Comparison of ENCODE assay signal across 18 mouse cellular contexts in the genomic region with DNA sequence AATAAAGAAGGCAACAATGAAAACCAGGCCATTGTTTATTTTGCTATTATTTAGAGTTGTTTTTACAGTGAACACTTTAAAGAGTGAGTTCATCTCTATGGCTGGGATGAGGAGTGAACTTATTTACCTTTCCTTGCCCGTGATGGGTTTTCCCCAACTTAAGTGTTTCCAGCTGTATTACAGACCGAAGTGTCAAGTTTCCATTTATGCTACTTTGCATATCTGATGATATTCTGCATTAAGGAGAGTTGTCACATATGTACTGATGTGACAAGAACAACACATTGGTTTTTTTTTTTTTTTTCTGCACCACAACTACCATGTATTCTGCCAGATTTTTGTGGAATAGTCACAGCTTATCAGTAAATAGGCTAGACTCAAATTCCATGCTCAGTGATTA.
"Had no signal": no experiment of that assay in that cellular context is flagged by ENCODE, and none has a peak within 500 bp of the region (broad histone marks: within the 10 kb centered on the region; RNA-seq: fewer than 3 reads in every experiment).

No protein-coding gene starts in this region.

- H3K4me3 ChIP-seq: limb, embryonic 12.5 days; limb, embryonic 15.5 days; midbrain, embryonic 15.5 days; neural tube, embryonic 12.5 days; stomach, embryonic 15.5 days had no signal

- H3K9me3 ChIP-seq: limb, embryonic 12.5 days; limb, embryonic 15.5 days; midbrain, embryonic 15.5 days; neural tube, embryonic 12.5 days; stomach, embryonic 15.5 days had no signal

- H3K4me2 ChIP-seq: limb, embryonic 12.5 days; limb, embryonic 15.5 days; liver, embryonic 11.5 days; lung, embryonic 14.5 days; midbrain, embryonic 11.5 days; midbrain, embryonic 15.5 days; neural tube, embryonic 12.5 days; stomach, embryonic 15.5 days had no signal

- H3K4me1 ChIP-seq: limb, embryonic 12.5 days; limb, embryonic 15.5 days; midbrain, embryonic 15.5 days; neural tube, embryonic 12.5 days; stomach, embryonic 15.5 days had no signal

- H3K27ac ChIP-seq: limb, embryonic 12.5 days; limb, embryonic 15.5 days; liver, embryonic 14.5 days; midbrain, embryonic 15.5 days; neural tube, embryonic 12.5 days; stomach, embryonic 15.5 days had no signal

- DNase-seq: kidney, postnatal 14 days; kidney, postnatal 4 days; left cerebral cortex, postnatal 4 days; liver, postnatal 0 days; lung, embryonic 14.5 days; retina, postnatal 1 day; right cerebral cortex, postnatal 25 days; spleen, adult 18-20 months; thymus, postnatal 25 days had no signal

- H3K9ac ChIP-seq: limb, embryonic 12.5 days; limb, embryonic 15.5 days; liver, embryonic 14.5 days; liver, postnatal 0 days; lung, embryonic 14.5 days; midbrain, embryonic 15.5 days; neural tube, embryonic 12.5 days; stomach, embryonic 15.5 days had no signal

- ATAC-seq: liver, postnatal 0 days; lung, postnatal 0 days; midbrain, embryonic 15.5 days had no signal

- H3K36me3 ChIP-seq: limb, embryonic 12.5 days; limb, embryonic 15.5 days; midbrain, embryonic 15.5 days; neural tube, embryonic 12.5 days; stomach, embryonic 15.5 days had no signal

- H3K27me3 ChIP-seq: limb, embryonic 12.5 days; limb, embryonic 15.5 days; midbrain, embryonic 15.5 days; neural tube, embryonic 12.5 days; stomach, embryonic 15.5 days had no signal
